Mouse (Mus musculus) splenic B cell, adult 2 months (primary cell): ENCODE measurements at regions not wholly inside any gene's neighbourhood (a gene's known extent, or its start where the extent isn't known, plus 50 kb on each side); places are given as distances from the start of the nearest gene placed in this dataset.

ENCODE experiments used
- DNase-seq: peaks from one replicate; pipeline ENCODE4 v3.0.0-alpha.2; 2011; ENCODE audit warnings: low read depth, low spot score
- H3K27me3 ChIP-seq: 2 replicates; pipeline ENCODE4 v1.6.1; 2012; ENCODE audit warnings: mild to moderate bottlenecking, low read length, moderate library complexity, mixed read lengths; ENCODE audit not compliant: control insufficient read depth, poor library complexity, insufficient read depth, severe bottlenecking
- H3K36me3 ChIP-seq: 2 replicates; pipeline ENCODE4 v1.6.1; 2012; ENCODE audit warnings: mild to moderate bottlenecking, low read length, moderate library complexity, mixed read lengths; ENCODE audit not compliant: control insufficient read depth, poor library complexity, insufficient read depth, severe bottlenecking

GRCm38 (mm10) chr9:112014796-112015195, 220.9 kb downstream of the Arpp21 start:
- H3K36me3 ChIP-seq: no peaks in the 10 kb centered on the region
- DNase-seq: no peak

GRCm38 (mm10) chr9:111994401-111994800, 241.3 kb downstream of the Arpp21 start:
- Histone ChIP-seq H3K36me3 (no peaks in the 10 kb centered on the region), H3K27me3 (no peaks in the 10 kb centered on the region)
- no peak for DNase-seq

More at GRCm38 (mm10) chr9:112014796-112015195, 220.9 kb downstream of the Arpp21 start:
- no peaks in the 10 kb centered on the region; the same call in 1 of the 2 replicates for H3K27me3 ChIP-seq

GRCm38 (mm10) chr9:111993844-111994243, 241.9 kb downstream of the Arpp21 start:
- Histone ChIP-seq H3K27me3 (no peaks in the 10 kb centered on the region), H3K36me3 (no peaks in the 10 kb centered on the region)
- DNase-seq: no peak

GRCm38 (mm10) chr9:111990060-111990459, 245.7 kb downstream of the Arpp21 start:
- H3K36me3 ChIP-seq: no peaks in the 10 kb centered on the region
- DNase-seq: no peak
- H3K27me3 ChIP-seq: no peaks in the 10 kb centered on the region

DNA sequence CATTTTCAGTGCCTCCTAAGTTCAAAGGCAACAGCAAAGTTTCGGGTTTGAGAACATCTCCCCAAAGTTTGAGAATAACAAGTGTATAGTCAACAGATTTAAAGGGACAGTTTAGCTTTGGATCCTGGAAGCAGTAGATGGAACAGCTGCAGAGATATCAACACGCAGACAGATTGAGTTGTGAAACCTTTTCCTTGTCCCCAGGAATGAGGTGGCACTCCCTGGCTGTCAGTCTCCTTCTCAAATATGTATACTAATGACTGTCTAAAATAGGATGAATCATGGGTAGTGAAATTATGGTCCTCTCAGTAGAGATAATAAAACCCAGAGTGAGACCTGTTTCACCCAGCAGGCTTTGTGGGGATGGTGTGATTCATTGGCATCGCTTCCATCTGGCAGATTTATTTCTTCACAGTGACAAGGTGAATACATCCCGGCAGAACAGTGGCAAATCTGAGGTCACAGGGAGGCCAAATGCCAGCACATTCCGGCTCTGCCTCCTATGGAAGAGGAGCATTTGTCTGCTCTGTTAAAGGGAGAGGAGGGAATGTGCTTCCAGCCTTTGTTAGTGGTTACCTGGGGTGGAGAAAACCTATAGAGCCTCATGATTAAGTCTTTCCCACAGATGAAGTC, 272.2 kb downstream of the Arpp21 start:
- Histone ChIP-seq H3K27me3 (no peaks in the 10 kb centered on the region), H3K36me3 (no peaks in the 10 kb centered on the region)
- DNase-seq: no peak

- no peaks in the 10 kb centered on the region for H3K36me3 ChIP-seq
- DNase-seq: no peak
- H3K27me3 ChIP-seq: no peaks in the 10 kb centered on the region
Measured at GRCm38 (mm10) chr9:111957799-111958198, 267.7 kb upstream of the Stac start.

DNA sequence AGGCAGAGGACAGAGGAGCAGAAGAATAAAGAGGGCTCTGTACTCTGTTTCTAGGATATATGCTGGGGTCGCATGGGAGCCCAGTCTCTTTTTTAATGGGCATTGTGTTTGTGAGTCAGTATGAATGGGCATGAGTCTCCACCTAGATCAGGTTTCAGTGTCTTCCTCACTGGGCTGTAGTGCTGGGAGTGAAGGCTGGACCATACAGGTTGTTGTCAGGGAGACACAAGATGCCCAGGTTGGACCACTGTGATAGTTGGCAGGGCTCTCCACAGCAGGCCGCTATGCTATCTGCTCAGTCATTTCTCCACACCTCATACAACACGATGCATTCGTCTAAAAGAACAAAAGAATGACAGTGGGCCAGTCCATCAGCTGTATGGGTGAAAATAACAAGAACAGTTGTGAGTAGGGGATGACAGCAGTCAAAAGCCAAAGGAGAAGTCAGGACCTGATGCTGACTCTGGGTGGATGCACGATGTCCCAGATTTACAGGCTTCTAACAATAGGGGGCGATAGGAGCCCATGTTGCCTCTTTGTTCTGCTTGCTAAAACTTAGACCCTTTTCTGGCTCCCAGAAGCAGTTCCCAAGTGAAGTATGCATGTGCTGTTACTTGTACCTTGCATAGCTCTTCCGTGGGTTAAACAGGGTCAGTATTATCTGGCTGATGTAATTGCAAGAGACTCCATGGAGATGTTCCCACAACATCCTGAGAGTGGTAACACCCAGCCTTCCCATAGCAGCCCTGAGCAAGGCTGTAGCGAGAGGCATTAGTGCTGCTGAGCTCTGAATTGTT, 249.3 kb upstream of the Stac start:
- no peak for DNase-seq
- H3K36me3 ChIP-seq: no peaks in the 10 kb centered on the region
- no peaks in the 10 kb centered on the region for H3K27me3 ChIP-seq

DNA sequence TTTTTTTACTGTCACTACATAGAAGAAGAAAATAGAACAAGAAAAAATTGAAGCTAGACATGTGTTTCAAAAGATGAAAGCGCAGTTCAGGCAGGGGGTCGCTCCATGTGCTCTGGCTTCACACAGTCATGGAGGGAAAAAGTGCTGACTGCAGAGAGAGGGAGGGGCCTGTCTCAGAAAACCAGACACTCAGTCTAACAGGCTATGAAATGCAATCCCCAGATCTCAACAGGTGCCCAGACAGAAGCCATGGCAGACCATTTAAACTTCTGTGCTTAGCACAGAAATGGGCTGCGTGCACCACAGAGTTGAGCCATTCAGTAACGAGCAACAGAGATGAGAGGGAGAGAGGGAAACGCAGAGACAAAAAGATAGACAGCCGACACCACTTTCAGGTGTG, 242.3 kb upstream of the Stac start:
- no peaks in the 10 kb centered on the region for H3K27me3 ChIP-seq
- no peak for DNase-seq
- H3K36me3 ChIP-seq: no peaks in the 10 kb centered on the region

- Histone ChIP-seq H3K36me3 (no peaks in the 10 kb centered on the region), H3K27me3 (no peaks in the 10 kb centered on the region)
- DNase-seq: peak; percentile 62
Measured at GRCm38 (mm10) chr9:111918275-111918940, 228.3 kb upstream of the Stac start.

DNA sequence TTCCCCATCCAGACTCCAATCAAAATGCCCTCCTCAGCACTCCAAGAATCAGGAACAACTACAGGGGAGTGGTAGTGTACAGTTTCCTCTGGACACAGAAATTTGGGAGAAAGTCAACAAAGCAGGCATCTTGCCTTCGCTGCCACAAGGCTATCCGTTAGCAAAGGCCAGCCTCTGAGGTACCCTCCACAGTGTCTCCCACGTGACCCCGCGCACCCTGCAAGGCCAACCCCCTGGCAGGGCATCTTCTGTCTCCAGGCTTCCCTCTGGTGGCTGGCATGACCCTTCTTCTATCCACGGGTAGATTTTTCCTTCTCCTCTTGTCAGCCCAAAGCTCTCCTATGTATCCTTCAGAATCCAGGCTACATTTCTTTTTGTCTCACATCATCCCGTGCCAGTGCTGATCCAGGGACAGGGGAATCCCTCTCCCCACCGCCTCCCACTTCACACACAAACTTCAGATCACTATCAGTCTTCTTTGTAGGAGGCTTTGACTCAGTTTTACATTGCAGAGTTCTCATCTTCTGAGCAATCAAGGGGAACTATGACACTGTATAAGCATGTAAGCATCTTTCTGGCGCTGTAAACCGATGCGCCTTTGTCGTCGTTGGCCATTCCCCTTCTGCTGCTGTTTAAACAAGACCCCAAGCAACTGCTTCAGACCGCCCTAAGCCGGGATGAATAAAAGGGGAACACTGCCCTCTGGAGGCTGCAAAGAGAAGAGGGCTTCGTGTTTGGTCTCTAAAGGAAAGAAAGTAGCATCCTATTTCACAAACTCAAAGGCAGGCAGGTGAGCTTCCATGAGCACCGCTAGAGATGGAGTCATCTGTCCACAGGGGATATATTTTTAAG, 226.8 kb upstream of the Stac start:
- DNase-seq: peak; percentile 36
- Histone ChIP-seq H3K36me3 (no peaks in the 10 kb centered on the region), H3K27me3 (no peaks in the 10 kb centered on the region)

DNA sequence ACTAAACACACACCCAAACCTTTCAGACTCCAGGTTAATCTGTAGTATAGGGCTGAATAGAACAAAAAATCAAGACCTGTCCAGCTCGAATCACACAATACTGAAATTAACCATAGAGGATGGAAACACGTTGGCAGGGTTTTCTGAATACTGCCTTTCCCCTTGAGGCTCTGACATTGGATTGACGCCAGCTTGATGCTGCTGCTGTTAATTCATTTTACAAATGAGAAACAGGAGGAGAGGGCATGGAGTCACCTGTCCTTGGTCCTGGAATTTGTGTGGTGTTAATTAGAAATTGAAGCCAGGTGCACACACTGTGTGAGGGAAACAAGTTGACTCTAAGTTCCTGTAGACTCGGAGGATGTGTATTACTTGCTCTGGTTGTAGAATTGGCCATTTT, 218.7 kb upstream of the Stac start:
- Histone ChIP-seq H3K36me3 (no peaks in the 10 kb centered on the region), H3K27me3 (no peaks in the 10 kb centered on the region)
- DNase-seq: no peak

- Histone ChIP-seq H3K36me3 (no peaks in the 10 kb centered on the region), H3K27me3 (no peaks in the 10 kb centered on the region)
- no peak for DNase-seq
Measured at GRCm38 (mm10) chr9:111900196-111900595, 210.0 kb upstream of the Stac start.

GRCm38 (mm10) chr9:111897626-111898025, 207.5 kb upstream of the Stac start:
- H3K36me3 ChIP-seq: no peaks in the 10 kb centered on the region
- DNase-seq: no peak
- no peaks in the 10 kb centered on the region for H3K27me3 ChIP-seq

DNA sequence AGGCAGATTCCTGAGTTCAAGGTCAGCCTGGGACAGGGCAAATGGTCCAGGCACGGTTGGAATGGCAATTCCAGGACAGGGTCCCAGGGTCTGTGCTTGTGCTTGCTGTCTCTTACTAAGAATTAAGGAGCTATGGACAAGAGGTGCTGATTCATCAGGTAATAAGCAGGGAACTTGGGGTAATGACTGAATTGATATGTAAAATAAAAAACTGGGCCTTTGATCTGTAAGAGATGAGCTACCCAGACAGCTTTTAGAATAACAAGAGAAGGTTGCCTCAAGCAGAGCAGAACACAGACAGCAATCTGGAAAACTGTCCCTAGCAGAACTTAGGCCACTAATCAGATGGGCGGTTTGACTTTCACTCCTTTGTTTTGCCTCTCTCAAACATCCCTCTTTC, 189.6 kb upstream of the Stac start:
- H3K27me3 ChIP-seq: no peaks in the 10 kb centered on the region
- H3K36me3 ChIP-seq: no peaks in the 10 kb centered on the region
- DNase-seq: no peak
